Mouse (Mus musculus): ENCODE data around the gene Glrx5.

Glrx5 gene

GRCm38 (mm10) chr12:105075496-105075895 lies 43.0 kb downstream of the Glrx5 start:
- DNase-seq: no peak

GRCm38 (mm10) chr12:105076511-105076910 lies 44.0 kb downstream of the Glrx5 start:
- DNase-seq: no peak

GRCm38 (mm10) chr12:105077232-105077631 lies 44.7 kb downstream of the Glrx5 start:
- no peak for DNase-seq

GRCm38 (mm10) chr12:105084171-105084570 lies 51.7 kb downstream of the Glrx5 start:
- peak; percentile 9 for DNase-seq

GRCm38 (mm10) chr12:105084816-105085215 lies 52.3 kb downstream of the Glrx5 start:
- no peak for DNase-seq

- DNase-seq: no peak
Measured at GRCm38 (mm10) chr12:105085296-105085695, 52.8 kb downstream of the Glrx5 start.

GRCm38 (mm10) chr12:105086781-105087180 lies 54.3 kb downstream of the Glrx5 start:
- DNase-seq: peak; percentile 17

- no peak for DNase-seq
Measured at GRCm38 (mm10) chr12:105087353-105087752, 54.9 kb downstream of the Glrx5 start.

GRCm38 (mm10) chr12:105089231-105089630 lies 56.7 kb downstream of the Glrx5 start:
- DNase-seq: no peak

- DNase-seq: no peak
Measured at GRCm38 (mm10) chr12:105091604-105092003, 59.1 kb downstream of the Glrx5 start.
